Mouse (Mus musculus): Measurements from ENCODE around the gene Kcnv2.

Kcnv2 gene

GRCm38 (mm10) chr19:27366113-27366746, 43.8 kb downstream of the Kcnv2 start:
- DNase-seq: no peak

- no peak for DNase-seq
Observed at GRCm38 (mm10) chr19:27369461-27370135, 47.2 kb downstream of the Kcnv2 start.

- no peak for DNase-seq
Observed at GRCm38 (mm10) chr19:27370174-27370573, 47.8 kb downstream of the Kcnv2 start.

- no peak for DNase-seq
Observed at GRCm38 (mm10) chr19:27370784-27371183, 48.4 kb downstream of the Kcnv2 start.

GRCm38 (mm10) chr19:27379712-27380401, 57.5 kb downstream of the Kcnv2 start:
- DNase-seq: no peak

- peak; percentile 14 for DNase-seq
Observed at GRCm38 (mm10) chr19:27382131-27382530, 59.7 kb downstream of the Kcnv2 start.

GRCm38 (mm10) chr19:27383266-27383665, 60.9 kb downstream of the Kcnv2 start:
- no peak for DNase-seq

- no peak for DNase-seq
Observed at GRCm38 (mm10) chr19:27385304-27385703, 62.9 kb downstream of the Kcnv2 start.
